Mouse (Mus musculus) olfactory bulb, adult 2 months (tissue): ENCODE data around the gene Dcun1d2. TPM values are rescaled to one million over a fixed set of nuclear protein-coding genes. Genes with fewer than 3 reads are reported as not detected.

Experiments
- H3K27ac ChIP-seq: fragments of 200-500 bp; 2 replicates; pipeline ENCODE4 v1.5.1; 2012; ENCODE audit warnings: low read depth, low read length; ENCODE audit not compliant: insufficient read depth
- H3K4me1 ChIP-seq: fragments of 200-500 bp; 2 replicates; pipeline ENCODE4 v1.6.1; 2012; ENCODE audit warnings: low read length; ENCODE audit not compliant: control insufficient read depth, insufficient read depth
- H3K4me3 ChIP-seq: fragments of 200-500 bp; 2 replicates; pipeline ENCODE4 v1.5.1; 2012; ENCODE audit warnings: mild to moderate bottlenecking, low read depth, low read length, moderate library complexity; ENCODE audit not compliant: insufficient read depth
- CTCF ChIP-seq: fragments of 200-500 bp; IDR thresholded peaks from 2 replicates; pipeline ENCODE4 v1.5.1; 2012; ENCODE audit warnings: low read depth, mild to moderate bottlenecking, low read length, moderate library complexity; ENCODE audit not compliant: insufficient read depth
- POLR2A ChIP-seq: fragments of 200-500 bp; IDR thresholded peaks from 2 replicates; pipeline ENCODE4 v1.6.1; 2012; ENCODE audit warnings: mild to moderate bottlenecking, low read depth, low read length, moderate library complexity; ENCODE audit not compliant: insufficient read depth
- WGBS: fragments of 180-500 bp; shearing (Covaris S2); methylation state at CpG from one replicate; pipeline ENCODE4 v1.1.7; 2018; 5-methylcytosine and 5-hydroxymethylcytosine counted together
- polyA plus RNA-seq: library from polyadenylated mRNA; stranded (reverse); fragments of >200 nt; gene quantifications from 2 replicates; pipeline ENCODE4 v1.2.4, GENCODE M21; 2012; ENCODE audit warnings: low replicate concordance; ENCODE audit not compliant: missing spikeins, insufficient read depth, insufficient read length

Dcun1d2 gene
- polyA plus RNA-seq, 1 experiment: not detected

- peaks cover 2% of the 10 kb centered on the region; the same call in 1 of the 2 replicates for H3K4me1 ChIP-seq
- WGBS: 91% methylated on average over 4 of the region's 4 CpGs
- no peak for TF ChIP-seq POLR2A
- TF ChIP-seq CTCF: no peak
- no peak overlapping the region for H3K4me3 ChIP-seq
- no peak overlapping the region for H3K27ac ChIP-seq
Measured at GRCm38 (mm10) chr8:13305884-13306283, 18.0 kb upstream of the Dcun1d2 start.

GRCm38 (mm10) chr8:13305459-13305858 lies 17.5 kb upstream of the Dcun1d2 start:
- WGBS: 88% methylated on average over 6 of the region's 6 CpGs
- H3K27ac ChIP-seq: no peak overlapping the region

GRCm38 (mm10) chr8:13301036-13301435 lies 13.1 kb upstream of the Dcun1d2 start:
- no peak overlapping the region for H3K27ac ChIP-seq
- no peak for TF ChIP-seq CTCF
- no peak for TF ChIP-seq POLR2A
- WGBS: 92% methylated on average over 7 of the region's 7 CpGs
- no peaks in the 10 kb centered on the region for H3K4me1 ChIP-seq
- H3K4me3 ChIP-seq: no peak overlapping the region

More at GRCm38 (mm10) chr8:13305459-13305858, 17.5 kb upstream of the Dcun1d2 start:
- H3K4me1 ChIP-seq: peaks cover 2% of the 10 kb centered on the region; the same call in 1 of the 2 replicates
- no peak overlapping the region for H3K4me3 ChIP-seq
- TF ChIP-seq POLR2A (no peak), CTCF (no peak)

GRCm38 (mm10) chr8:13299571-13299970 lies 11.6 kb upstream of the Dcun1d2 start:
- Histone ChIP-seq H3K27ac (no peak overlapping the region), H3K4me3 (no peak overlapping the region), H3K4me1 (no peaks in the 10 kb centered on the region)
- no peak for TF ChIP-seq POLR2A
- TF ChIP-seq CTCF: no peak
- WGBS: 97% methylated on average over 8 of the region's 8 CpGs

GRCm38 (mm10) chr8:13293677-13294470 lies 5.9 kb upstream of the Dcun1d2 start:
- peaks cover 6% of the 10 kb centered on the region; the same call in 1 of the 2 replicates for H3K4me1 ChIP-seq
- TF ChIP-seq CTCF (no peak), POLR2A (no peak)
- H3K4me3 ChIP-seq: no peak overlapping the region
- WGBS: 95% methylated on average over 9 of the region's 9 CpGs
- H3K27ac ChIP-seq: no peak overlapping the region

DNA sequence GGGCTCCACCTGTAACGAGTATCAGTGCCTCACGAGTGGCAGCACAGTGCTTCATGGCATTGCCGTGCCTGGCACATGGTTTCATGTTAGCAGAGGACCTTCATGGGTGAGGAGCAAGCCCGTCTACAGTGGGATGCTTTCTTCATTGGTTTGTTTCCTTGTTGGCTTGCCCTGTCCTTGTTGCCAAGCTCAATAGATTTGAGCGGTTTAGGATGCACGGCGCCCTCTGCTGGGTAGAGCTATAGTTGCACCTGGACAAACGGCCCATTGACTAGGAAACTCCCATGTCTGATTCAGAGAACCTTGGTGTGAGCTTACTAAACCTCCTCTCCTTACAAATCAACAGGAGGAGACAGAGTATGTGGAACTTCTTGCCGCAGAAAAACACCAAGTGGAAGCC lies 4.4 kb upstream of the Dcun1d2 start:
- H3K27ac ChIP-seq: no peak overlapping the region
- WGBS: 27% methylated on average over 9 of the region's 9 CpGs
- H3K4me1 ChIP-seq: peaks cover 6% of the 10 kb centered on the region; the same call in 1 of the 2 replicates
- TF ChIP-seq CTCF: 0 out of 2 replicates have a peak, but pooled peaks have one; percentile 6
- no peak for TF ChIP-seq POLR2A
- H3K4me3 ChIP-seq: no peak overlapping the region

- Histone ChIP-seq H3K27ac (no peak overlapping the region), H3K4me1 (peaks cover 9% of the 10 kb centered on the region), H3K4me3 (peak overlapping the region; percentile 80)
- TF ChIP-seq POLR2A (no peak), CTCF (no peak)
- 2% methylated on average over 6 of the region's 6 CpGs for whole genome bisulfite sequencing
Measured at GRCm38 (mm10) chr8:13288646-13289045, 715 bp upstream of the Dcun1d2 start.

DNA sequence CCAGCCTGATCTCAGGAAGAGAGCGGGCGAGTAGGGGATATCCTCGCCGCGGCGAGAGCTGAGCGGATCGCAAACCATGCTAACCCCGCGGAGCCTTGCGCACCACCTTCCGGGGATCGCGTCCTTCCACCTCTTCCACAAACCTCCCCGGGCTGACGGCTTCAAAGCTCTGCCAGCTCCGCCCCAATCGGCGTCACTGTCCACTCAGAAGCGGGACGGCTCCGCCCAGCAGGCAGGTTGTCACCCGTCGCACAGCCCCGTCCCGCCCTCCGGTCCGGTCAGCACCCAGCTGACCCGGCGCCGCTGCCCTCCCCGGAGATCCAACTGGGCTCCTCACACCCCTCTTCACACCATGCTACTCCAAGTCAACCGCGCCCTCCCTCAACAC lies 633 bp downstream of the Dcun1d2 start:
- TF ChIP-seq CTCF (no peak), POLR2A (no peak)
- H3K4me3 ChIP-seq: peak overlapping the region; percentile 80
- under 1% methylated on average over 34 of the region's 34 CpGs for WGBS
- H3K27ac ChIP-seq: peak overlapping the region; percentile 50
- H3K4me1 ChIP-seq: peaks cover 9% of the 10 kb centered on the region

DNA sequence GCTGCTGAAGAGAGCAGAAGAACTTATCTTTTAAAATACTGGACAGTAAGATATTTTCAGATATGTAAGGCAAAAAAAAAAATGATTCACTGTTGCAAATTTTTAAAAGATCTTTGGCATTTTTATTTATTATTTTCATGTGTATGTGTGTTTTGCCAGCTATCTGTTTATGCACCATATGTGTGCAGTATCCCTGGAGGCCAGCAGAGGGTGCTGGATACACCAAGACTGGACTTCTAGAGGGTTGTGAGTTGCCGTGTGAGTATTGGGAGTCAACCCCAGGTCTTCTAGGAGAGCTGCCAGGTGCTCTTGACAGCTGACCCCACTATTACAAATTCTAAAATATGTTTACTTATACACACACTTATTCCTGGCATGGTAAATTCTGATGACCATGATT lies 4.7 kb downstream of the Dcun1d2 start:
- WGBS: 81% methylated on average over 1 of the region's 1 CpGs
- Histone ChIP-seq H3K4me1 (peaks cover 3% of the 10 kb centered on the region), H3K27ac (no peak overlapping the region), H3K4me3 (no peak overlapping the region)
- TF ChIP-seq CTCF (no peak), POLR2A (no peak)
